Mouse (Mus musculus) intestine, postnatal 0 days (tissue): ENCODE results near the gene Cenpv. TPM values are rescaled to one million over a fixed set of nuclear protein-coding genes. Genes with fewer than 3 reads are reported as not detected.

ENCODE experiments used
- ATAC-seq: fragments of 200-750 bp; cut with Nextera tagmentation; 2 replicates; pipeline ENCODE4 v1.8.0; 2017; ENCODE audit warnings: mild to moderate bottlenecking, moderate TSS enrichment, moderate library complexity
- H3K27ac ChIP-seq: fragments of 300-500 bp; sonication (generic); 2 replicates; pipeline ENCODE4 v1.5.1; 2014; ENCODE audit warnings: mild to moderate bottlenecking, low read depth, low read length, moderate library complexity
- H3K27me3 ChIP-seq: fragments of 300-500 bp; sonication (generic); replicated peaks from 2 replicates; pipeline ENCODE4 v1.6.1; 2014; ENCODE audit warnings: low read length, mixed read lengths; ENCODE audit not compliant: control insufficient read depth, insufficient read depth
- H3K36me3 ChIP-seq: fragments of 300-500 bp; sonication (generic); 2 replicates; pipeline ENCODE4 v1.6.1; 2014; ENCODE audit warnings: mild to moderate bottlenecking, moderate library complexity; ENCODE audit not compliant: control insufficient read depth, insufficient read depth
- H3K4me1 ChIP-seq: fragments of 300-500 bp; sonication (generic); replicated peaks from 2 replicates; pipeline ENCODE4 v1.6.1; 2014; ENCODE audit warnings: antibody characterized with exemption, low read length, mixed read lengths; ENCODE audit not compliant: control insufficient read depth, insufficient read depth
- H3K4me2 ChIP-seq: fragments of 300-500 bp; sonication (generic); replicated peaks from 2 replicates; pipeline ENCODE4 v1.6.1; 2014; ENCODE audit warnings: low read depth, mild to moderate bottlenecking, moderate library complexity
- H3K4me3 ChIP-seq: fragments of 300-500 bp; sonication (generic); 2 replicates; pipeline ENCODE4 v1.5.1; 2014; ENCODE audit warnings: low read depth, low read length
- H3K9ac ChIP-seq: fragments of 300-500 bp; sonication (generic); 2 replicates; pipeline ENCODE4 v1.6.1; 2014; ENCODE audit warnings: mild to moderate bottlenecking, low read depth, low read length
- H3K9me3 ChIP-seq: fragments of 300-500 bp; sonication (generic); 2 replicates; pipeline ENCODE4 v1.6.1; 2016; ENCODE audit warnings: mixed run types; ENCODE audit not compliant: control insufficient read depth
- CTCF ChIP-seq: sonication (generic); IDR thresholded peaks from 2 replicates; pipeline ENCODE4 v1.5.1; 2016; ENCODE audit warnings: low read depth, mild to moderate bottlenecking, control low read depth, antibody characterized with exemption, moderate library complexity
- WGBS: fragments of 180-500 bp; shearing (Covaris S2); extraction: QIAGEN DNeasy Blood & Tissue Kit; methylation state at CpG from one replicate; pipeline ENCODE4 v1.1.7; 2014; 5-methylcytosine and 5-hydroxymethylcytosine counted together
- polyA plus RNA-seq: library from polyadenylated mRNA; unstranded; fragments of >200 nt; fragmentation: Nextera tagmentation; extraction: Ambion mirVana; gene quantifications from 2 replicates; pipeline ENCODE4 v1.2.1, GENCODE M21; 2015

The Cenpv gene
- polyA plus RNA-seq, 1 experiment from 2014 or later = 54.9 TPM

GRCm38 (mm10) chr11:62540167-62540566 lies 1.1 kb upstream of the Cenpv start:
- no peak for TF ChIP-seq CTCF
- H3K36me3 ChIP-seq = peaks cover 6% of the 10 kb centered on the region; the same call in 1 of the 2 replicates
- H3K4me3 ChIP-seq = no peak overlapping the region
- no peak overlapping the region for H3K4me2 ChIP-seq
- H3K4me1 ChIP-seq = 0 out of 2 replicates have a peak, but pooled peaks cover 4% of the 10 kb centered on the region
- H3K9ac ChIP-seq = no peak overlapping the region
- no peaks in the 10 kb centered on the region for H3K9me3 ChIP-seq
- no peak overlapping the region for H3K27ac ChIP-seq
- H3K27me3 ChIP-seq = no peaks in the 10 kb centered on the region
- WGBS = 88% methylated on average over 7 of the region's 7 CpGs
- no peak for ATAC-seq

- WGBS = 1% methylated on average over 70 of the region's 73 CpGs
- Histone ChIP-seq H3K27me3 (no peaks in the 10 kb centered on the region), H3K27ac (peak overlapping the region; percentile 96), H3K4me2 (peak overlapping the region; percentile 91), H3K9ac (peak overlapping the region; percentile 94), H3K4me3 (peak overlapping the region; percentile 84), H3K9me3 (no peaks in the 10 kb centered on the region), H3K36me3 (peaks cover 6% of the 10 kb centered on the region; the same call in 1 of the 2 replicates), H3K4me1 (0 out of 2 replicates have a peak, but pooled peaks cover 4% of the 10 kb centered on the region)
- peak; percentile 77 for ATAC-seq
- peak; percentile 28; the same call in 1 of the 2 replicates for TF ChIP-seq CTCF
These were observed 556 bp downstream of the Cenpv start for GRCm38 (mm10) chr11:62538321-62539088.

- Histone ChIP-seq H3K36me3 (peaks cover 6% of the 10 kb centered on the region; the same call in 1 of the 2 replicates), H3K9me3 (no peaks in the 10 kb centered on the region), H3K4me1 (0 out of 2 replicates have a peak, but pooled peaks cover 4% of the 10 kb centered on the region), H3K9ac (no peak overlapping the region), H3K27me3 (no peaks in the 10 kb centered on the region), H3K4me2 (peak overlapping the region; percentile 91), H3K27ac (no peak overlapping the region), H3K4me3 (peak overlapping the region; percentile 84)
- 42% methylated on average over 7 of the region's 7 CpGs for WGBS
- no peak for TF ChIP-seq CTCF
- ATAC-seq = no peak
These were observed 1.5 kb downstream of the Cenpv start for GRCm38 (mm10) chr11:62537590-62537989.

- peak overlapping the region; percentile 91 for H3K4me2 ChIP-seq
- WGBS = 85% methylated on average over 8 of the region's 8 CpGs
These were observed 2.0 kb downstream of the Cenpv start for GRCm38 (mm10) chr11:62537089-62537488.

GRCm38 (mm10) chr11:62522283-62522682 lies 16.8 kb downstream of the Cenpv start:
- H3K9ac ChIP-seq = no peak overlapping the region
- H3K27ac ChIP-seq = no peak overlapping the region
- H3K36me3 ChIP-seq = peaks cover 7% of the 10 kb centered on the region; the same call in 1 of the 2 replicates
- TF ChIP-seq CTCF = no peak
- no peaks in the 10 kb centered on the region for H3K9me3 ChIP-seq
- 26% methylated on average over 2 of the region's 2 CpGs for WGBS
- no peaks in the 10 kb centered on the region for H3K4me1 ChIP-seq
- no peak overlapping the region for H3K4me3 ChIP-seq
- H3K27me3 ChIP-seq = no peaks in the 10 kb centered on the region
- ATAC-seq = peak; percentile 50; the same call in 1 of the 2 replicates
- H3K4me2 ChIP-seq = no peak overlapping the region

More at GRCm38 (mm10) chr11:62537089-62537488, 2.0 kb downstream of the Cenpv start:
- TF ChIP-seq CTCF = no peak
- H3K4me1 ChIP-seq = 0 out of 2 replicates have a peak, but pooled peaks cover 4% of the 10 kb centered on the region
- H3K9me3 ChIP-seq = no peaks in the 10 kb centered on the region
- no peak for ATAC-seq
- H3K27ac ChIP-seq = no peak overlapping the region
- no peaks in the 10 kb centered on the region for H3K27me3 ChIP-seq
- peak overlapping the region; percentile 84; the same call in 1 of the 2 replicates for H3K4me3 ChIP-seq
- H3K36me3 ChIP-seq = peaks cover 6% of the 10 kb centered on the region; the same call in 1 of the 2 replicates
- H3K9ac ChIP-seq = no peak overlapping the region

GRCm38 (mm10) chr11:62518991-62519390 lies 20.1 kb downstream of the Cenpv start:
- H3K9ac ChIP-seq = no peak overlapping the region
- H3K4me2 ChIP-seq = no peak overlapping the region
- no peaks in the 10 kb centered on the region for H3K27me3 ChIP-seq
- H3K27ac ChIP-seq = no peak overlapping the region
- H3K4me3 ChIP-seq = no peak overlapping the region
- WGBS = 44% methylated on average over 2 of the region's 2 CpGs
- H3K9me3 ChIP-seq = no peaks in the 10 kb centered on the region
- H3K4me1 ChIP-seq = no peaks in the 10 kb centered on the region
- no peaks in the 10 kb centered on the region; the same call in 1 of the 2 replicates for H3K36me3 ChIP-seq
- ATAC-seq = no peak
- TF ChIP-seq CTCF = no peak
